Mouse (Mus musculus) ES-E14 (cell line): Measurements from ENCODE around the gene Draxin. TPM values are rescaled to one million over a fixed set of nuclear protein-coding genes. Genes with fewer than 3 reads are reported as not detected.

Experiments
- DNase-seq: peaks from one replicate; pipeline ENCODE4 v3.0.0-alpha.2; 2013; ENCODE audit warnings: low read depth, low spot score
- H3K27ac ChIP-seq: 2 replicates; pipeline ENCODE4 v1.5.1; 2012; ENCODE audit warnings: low read depth, mild to moderate bottlenecking, low read length, moderate library complexity, mixed read lengths; ENCODE audit not compliant: poor library complexity, insufficient read depth, severe bottlenecking
- H3K36me3 ChIP-seq: 2 replicates; pipeline ENCODE4 v1.6.1; 2012; ENCODE audit warnings: mild to moderate bottlenecking, low read length, moderate library complexity, mixed read lengths; ENCODE audit not compliant: control insufficient read depth, poor library complexity, insufficient read depth, severe bottlenecking
- H3K4me1 ChIP-seq, 2 experiments: fragments of 150-350 bp in 1 of 2; sonication (generic) in 1 of 2; 2 replicates each; pipeline ENCODE4 v1.6.1; 2012; ENCODE audit warnings: low read length in 2 of 2, mild to moderate bottlenecking in 1 of 2, mixed read lengths in 1 of 2; ENCODE audit not compliant: control insufficient read depth in 2 of 2, insufficient read depth in 2 of 2, poor library complexity in 1 of 2
- H3K4me3 ChIP-seq, 2 experiments: fragments of 150-350 bp in 1 of 2; sonication (generic) in 1 of 2; 2 replicates each; pipeline ENCODE4 v1.5.1; 2012; ENCODE audit warnings: low read length in 2 of 2, low read depth in 1 of 2, mild to moderate bottlenecking in 1 of 2, mixed read lengths in 1 of 2; ENCODE audit not compliant: insufficient read depth in 1 of 2, poor library complexity in 1 of 2, severe bottlenecking in 1 of 2
- H3K9ac ChIP-seq: 2 replicates; pipeline ENCODE4 v1.6.1; 2012; ENCODE audit warnings: low read depth, mild to moderate bottlenecking, low read length, mixed read lengths; ENCODE audit not compliant: poor library complexity, insufficient read depth, severe bottlenecking
- H3K9me3 ChIP-seq: fragments of 150-350 bp; sonication (generic); 2 replicates; pipeline ENCODE4 v1.6.1; 2012; ENCODE audit warnings: low read depth, mild to moderate bottlenecking, low read length; ENCODE audit not compliant: control insufficient read depth, insufficient read depth
- CHD2 ChIP-seq: IDR thresholded peaks from 2 replicates; pipeline ENCODE4 v1.6.1; 2014; ENCODE audit warnings: mild to moderate bottlenecking, low read depth, low read length, inconsistent platforms
- HCFC1 ChIP-seq: IDR thresholded peaks from 2 replicates; pipeline ENCODE4 v1.6.1; 2012; ENCODE audit warnings: low read length, inconsistent platforms, borderline replicate concordance; ENCODE audit not compliant: insufficient read depth
- MAFK ChIP-seq: IDR thresholded peaks from 2 replicates; pipeline ENCODE4 v1.6.1; 2014; ENCODE audit warnings: mild to moderate bottlenecking, low read depth, low read length, inconsistent platforms; ENCODE audit not compliant: insufficient read depth
- ZC3H11A ChIP-seq: IDR thresholded peaks from 2 replicates; pipeline ENCODE4 v1.6.1; 2012; ENCODE audit warnings: low read depth, mild to moderate bottlenecking, inconsistent platforms, low read length, borderline replicate concordance
- ZNF384 ChIP-seq: IDR thresholded peaks from 2 replicates; pipeline ENCODE4 v1.6.1; 2012; ENCODE audit warnings: low read depth, low read length, inconsistent platforms
- in situ Hi-C, 2 experiments: fragments of 600-800 bp; cut with MboI; formaldehyde crosslinking; loops; one replicate each; pipeline ENCODE4 v1.15.1; 2025; ENCODE audit warnings: low sequenced_read_pairs in 2 of 2, inconsistent platforms in 1 of 2; ENCODE audit not compliant: unreplicated experiment in 2 of 2
- total RNA-seq: library from RNA; depleted of rRNA; stranded (reverse); fragments of 300-350 nt; gene quantifications from 2 replicates; pipeline ENCODE4 v1.2.3, GENCODE M21; 2012

The Draxin gene
- total RNA-seq, 1 experiment = 0.76 TPM

GRCm38 (mm10) chr4:148084261-148084714, 46.2 kb downstream of the Draxin start:
- Histone ChIP-seq H3K36me3 (peaks cover 30% of the 10 kb centered on the region), H3K9ac (peak overlapping the region; percentile 52; the same call in 1 of the 2 replicates), H3K4me3 (peak overlapping the region; percentile 35 to 46), H3K27ac (peak overlapping the region; percentile 98), H3K4me1 (peaks cover 10 to 19% of the 10 kb centered on the region in 2 experiments), H3K9me3 (no peaks in the 10 kb centered on the region)
- TF ChIP-seq CHD2 (peak; percentile 12; the same call in 1 of the 2 replicates), MAFK (no peak)
- in situ Hi-C loops = no loop called here
- peak; percentile 96 for DNase-seq

GRCm38 (mm10) chr4:148083176-148083899, 47.2 kb downstream of the Draxin start:
- peaks cover 30% of the 10 kb centered on the region for H3K36me3 ChIP-seq
- in situ Hi-C loops = no loop called here
- H3K9ac ChIP-seq = peak overlapping the region; percentile 59; the same call in 1 of the 2 replicates
- no peaks in the 10 kb centered on the region for H3K9me3 ChIP-seq
- no peak for DNase-seq
- H3K27ac ChIP-seq = peak overlapping the region; percentile 90
- peaks cover 6 to 13% of the 10 kb centered on the region in 2 experiments; a peak in 2 of 4 replicates for H3K4me1 ChIP-seq
- peak overlapping the region; percentile 45 for H3K4me3 ChIP-seq
- no peak for TF ChIP-seq ZNF384
- TF ChIP-seq CHD2 = no peak
- no peak for TF ChIP-seq ZC3H11A
- no peak for TF ChIP-seq MAFK
- no peak for TF ChIP-seq HCFC1

- in situ Hi-C loops = no loop called here
- Histone ChIP-seq H3K36me3 (peaks cover 30% of the 10 kb centered on the region), H3K4me1 (peaks cover 6 to 14% of the 10 kb centered on the region in 2 experiments; a peak in 2 of 4 replicates), H3K9ac (peak overlapping the region; percentile 59; the same call in 1 of the 2 replicates), H3K9me3 (no peaks in the 10 kb centered on the region), H3K4me3 (peak overlapping the region; percentile 45), H3K27ac (peak overlapping the region; percentile 72; the same call in 1 of the 2 replicates)
- no peak for DNase-seq
- TF ChIP-seq ZC3H11A (no peak), MAFK (no peak), ZNF384 (no peak), HCFC1 (no peak), CHD2 (no peak)
These were observed 48.0 kb downstream of the Draxin start for GRCm38 (mm10) chr4:148082257-148083044.

DNA sequence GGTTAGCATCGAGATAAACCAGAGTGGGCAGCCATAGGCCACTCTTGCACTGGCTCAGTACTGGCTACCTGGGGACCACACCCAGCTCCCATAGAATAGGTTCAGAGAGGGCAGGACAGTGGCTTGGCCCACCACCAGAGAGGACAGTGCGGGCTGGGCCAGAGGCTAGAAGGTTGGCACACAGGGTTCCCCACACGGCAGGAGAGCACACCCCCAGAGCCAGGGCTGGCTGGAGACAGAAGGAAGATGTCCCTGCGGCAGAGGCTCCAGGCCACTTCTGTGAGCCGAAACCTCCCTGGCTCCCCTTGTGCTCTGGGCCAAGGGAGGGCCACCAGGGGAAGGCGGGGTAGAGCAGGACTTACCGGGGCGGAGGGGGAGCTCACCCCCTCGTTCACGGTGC, 49.3 kb downstream of the Draxin start:
- TF ChIP-seq HCFC1 (no peak), MAFK (no peak), CHD2 (no peak), ZNF384 (no peak), ZC3H11A (no peak)
- Histone ChIP-seq H3K4me1 (peaks cover 6 to 16% of the 10 kb centered on the region in 2 experiments; a peak in 2 of 4 replicates), H3K36me3 (peaks cover 27% of the 10 kb centered on the region), H3K27ac (no peak overlapping the region), H3K9me3 (no peaks in the 10 kb centered on the region), H3K4me3 (no peak overlapping the region), H3K9ac (no peak overlapping the region)
- in situ Hi-C loops = no loop called here
- DNase-seq = no peak
